Mouse (Mus musculus): ENCODE measurements around the gene Itgal. TPM values are rescaled to one million over a fixed set of nuclear protein-coding genes. Genes with fewer than 3 reads are reported as not detected.
"Not testable (repeated sequence)": the region's sequence is repeated elsewhere in the genome, so short reads cannot be mapped to it uniquely, and the experiment has no call there.

Itgal gene
- polyA plus RNA-seq, 1 experiment, result 0.49 TPM

DNA sequence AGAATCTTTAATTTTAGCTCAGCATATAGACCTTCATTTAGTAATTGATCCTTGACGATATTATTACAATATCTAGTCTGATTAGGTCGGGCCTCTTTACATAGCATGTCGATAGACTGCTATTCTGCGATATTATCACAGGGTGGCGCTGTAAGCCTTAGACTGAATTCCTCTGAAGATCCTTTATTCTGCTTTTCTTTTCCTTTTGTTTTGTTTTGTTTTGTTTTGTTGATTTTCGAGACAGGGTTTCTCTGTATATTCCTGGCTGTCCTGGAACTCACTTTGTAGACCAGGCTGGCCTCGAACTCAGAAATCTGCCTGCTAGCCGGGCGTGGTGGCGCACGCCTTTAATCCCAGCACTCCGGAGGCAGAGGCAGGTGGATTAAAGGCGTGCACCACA, 66.4 kb downstream of the Itgal start:
- TF ChIP-seq CTCF (IDR thresholded peaks at IDR 0.05; ENCODE audit: borderline replicate concordance, extremely low read depth, insufficient read depth, insufficient read length), result peak; percentile 55; the same call in 1 of the 2 replicates
- peak; percentile 83 for DNase-seq (ENCODE audit: low read depth)

DNA sequence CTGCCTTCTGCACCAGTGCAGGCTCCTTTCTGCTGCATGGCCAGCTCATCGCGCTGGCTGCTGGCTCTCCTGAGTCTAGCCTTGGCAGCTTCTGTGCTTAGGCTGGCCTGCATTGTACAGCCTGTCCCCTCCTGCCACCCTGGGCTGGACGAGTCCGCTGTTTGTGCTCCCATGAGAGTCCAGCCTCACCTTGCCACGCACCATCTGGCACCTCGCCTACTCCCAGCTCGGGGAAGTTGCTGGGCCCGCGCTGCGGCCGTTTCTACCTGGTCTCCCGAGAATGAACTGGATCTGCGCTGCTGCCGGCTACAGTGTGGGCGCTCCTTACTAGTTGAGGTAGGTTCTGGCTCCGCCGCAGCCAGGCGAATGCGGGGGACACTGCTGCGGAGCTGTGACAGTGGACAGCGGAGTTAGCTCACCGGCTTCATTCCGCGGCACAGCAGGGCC, 67.4 kb downstream of the Itgal start:
- TF ChIP-seq CTCF (IDR thresholded peaks at IDR 0.05; ENCODE audit: borderline replicate concordance, extremely low read depth, insufficient read depth, insufficient read length), result no peak
- no peak for TF ChIP-seq POLR2A (IDR thresholded peaks at IDR 0.05; ENCODE audit: borderline replicate concordance, extremely low read depth, insufficient read depth, insufficient read length, poor library complexity, severe bottlenecking)
- DNase-seq (ENCODE audit: low read depth), result peak; percentile 64

DNA sequence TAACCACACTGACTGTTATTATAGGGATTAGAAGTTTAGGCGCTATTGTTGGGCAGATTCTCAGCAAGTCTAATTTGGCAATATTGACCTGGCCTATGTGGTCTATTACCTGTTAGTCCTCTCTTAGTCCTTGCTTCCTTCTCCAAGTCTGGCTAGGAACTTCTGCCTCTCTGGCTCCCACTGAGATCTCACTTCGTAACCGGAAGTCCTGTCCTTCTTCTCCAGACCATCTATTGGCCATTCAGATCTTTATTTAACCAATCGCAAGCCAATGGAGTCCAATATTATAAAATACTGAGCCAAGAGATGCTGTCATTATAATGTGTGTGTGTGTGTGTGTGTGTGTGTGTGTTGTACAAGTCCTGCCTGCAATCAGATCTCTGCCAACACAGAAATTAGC, 68.1 kb downstream of the Itgal start:
- DNase-seq (ENCODE audit: low read depth), result peak; percentile 57
- TF ChIP-seq CTCF (IDR thresholded peaks at IDR 0.05; ENCODE audit: borderline replicate concordance, extremely low read depth, insufficient read depth, insufficient read length) (no peak), POLR2A (IDR thresholded peaks at IDR 0.05; ENCODE audit: borderline replicate concordance, extremely low read depth, insufficient read depth, insufficient read length, poor library complexity, severe bottlenecking) (no peak)

DNA sequence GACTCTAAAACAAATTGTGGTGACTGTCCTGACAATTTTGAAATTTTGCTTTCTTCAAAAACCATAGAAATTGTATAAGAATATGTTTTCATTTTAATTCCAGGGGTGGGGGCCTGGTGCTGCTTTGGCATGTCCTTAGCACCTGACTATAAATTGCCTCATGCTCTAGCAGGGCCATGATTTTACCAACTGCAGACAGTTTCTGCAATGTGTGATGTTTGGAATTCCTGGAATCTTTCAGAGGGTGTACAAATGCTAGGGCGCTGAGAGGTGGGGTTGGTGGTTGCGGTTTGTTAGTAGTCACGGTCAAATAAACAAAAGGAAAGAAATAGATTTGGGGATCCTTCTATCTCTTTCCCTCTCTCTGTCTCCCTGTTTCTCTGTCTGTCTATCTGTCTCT, 70.2 kb downstream of the Itgal start:
- no peak for DNase-seq (ENCODE audit: low read depth)
- TF ChIP-seq POLR2A (IDR thresholded peaks at IDR 0.05; ENCODE audit: borderline replicate concordance, extremely low read depth, insufficient read depth, insufficient read length, poor library complexity, severe bottlenecking), result no peak
- TF ChIP-seq CTCF (IDR thresholded peaks at IDR 0.05; ENCODE audit: borderline replicate concordance, extremely low read depth, insufficient read depth, insufficient read length), result no peak

DNA sequence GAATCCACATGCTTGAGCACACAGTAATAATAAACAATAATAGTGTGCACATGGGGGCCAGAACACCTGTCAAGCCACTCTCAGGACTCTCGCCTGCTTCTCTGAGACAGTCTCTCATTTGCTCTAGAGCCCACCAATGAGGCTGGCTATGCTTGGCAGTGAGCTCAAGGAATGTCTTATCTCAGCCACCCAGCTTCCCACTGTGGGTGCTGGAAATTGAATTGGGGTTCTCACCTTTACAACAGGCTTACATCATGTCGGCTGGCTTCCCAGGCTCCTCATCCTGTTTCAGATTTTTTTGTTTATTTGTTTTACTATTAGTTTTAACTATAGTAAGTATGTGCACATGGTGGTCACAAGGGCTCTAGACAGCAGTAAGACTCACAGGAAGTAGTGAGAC, 75.2 kb downstream of the Itgal start:
- no peak for DNase-seq (ENCODE audit: low read depth)
- TF ChIP-seq POLR2A (IDR thresholded peaks at IDR 0.05; ENCODE audit: borderline replicate concordance, extremely low read depth, insufficient read depth, insufficient read length, poor library complexity, severe bottlenecking) (no peak), CTCF (IDR thresholded peaks at IDR 0.05; ENCODE audit: borderline replicate concordance, extremely low read depth, insufficient read depth, insufficient read length) (no peak)

DNA sequence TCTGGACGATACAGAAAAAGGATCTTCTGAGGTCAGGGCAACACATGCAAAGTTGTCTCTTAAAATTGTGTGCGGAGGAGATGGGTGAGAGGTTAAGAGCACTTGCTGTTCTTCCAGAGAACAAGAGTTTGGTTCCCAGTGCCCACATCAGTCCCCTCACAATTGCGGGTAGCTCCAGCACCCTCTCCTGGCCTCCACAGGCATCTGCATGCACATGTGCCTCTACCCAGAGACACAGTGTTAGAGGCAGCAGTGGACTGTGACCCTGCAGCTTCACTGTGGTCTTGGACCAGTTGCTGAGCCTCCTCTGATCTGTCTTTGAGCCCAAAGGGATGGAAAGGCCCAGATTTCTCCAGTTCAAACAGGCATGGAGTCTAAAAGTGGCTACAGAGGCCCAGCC, 75.8 kb downstream of the Itgal start:
- DNase-seq (ENCODE audit: low read depth), result not testable (repeated sequence)

DNA sequence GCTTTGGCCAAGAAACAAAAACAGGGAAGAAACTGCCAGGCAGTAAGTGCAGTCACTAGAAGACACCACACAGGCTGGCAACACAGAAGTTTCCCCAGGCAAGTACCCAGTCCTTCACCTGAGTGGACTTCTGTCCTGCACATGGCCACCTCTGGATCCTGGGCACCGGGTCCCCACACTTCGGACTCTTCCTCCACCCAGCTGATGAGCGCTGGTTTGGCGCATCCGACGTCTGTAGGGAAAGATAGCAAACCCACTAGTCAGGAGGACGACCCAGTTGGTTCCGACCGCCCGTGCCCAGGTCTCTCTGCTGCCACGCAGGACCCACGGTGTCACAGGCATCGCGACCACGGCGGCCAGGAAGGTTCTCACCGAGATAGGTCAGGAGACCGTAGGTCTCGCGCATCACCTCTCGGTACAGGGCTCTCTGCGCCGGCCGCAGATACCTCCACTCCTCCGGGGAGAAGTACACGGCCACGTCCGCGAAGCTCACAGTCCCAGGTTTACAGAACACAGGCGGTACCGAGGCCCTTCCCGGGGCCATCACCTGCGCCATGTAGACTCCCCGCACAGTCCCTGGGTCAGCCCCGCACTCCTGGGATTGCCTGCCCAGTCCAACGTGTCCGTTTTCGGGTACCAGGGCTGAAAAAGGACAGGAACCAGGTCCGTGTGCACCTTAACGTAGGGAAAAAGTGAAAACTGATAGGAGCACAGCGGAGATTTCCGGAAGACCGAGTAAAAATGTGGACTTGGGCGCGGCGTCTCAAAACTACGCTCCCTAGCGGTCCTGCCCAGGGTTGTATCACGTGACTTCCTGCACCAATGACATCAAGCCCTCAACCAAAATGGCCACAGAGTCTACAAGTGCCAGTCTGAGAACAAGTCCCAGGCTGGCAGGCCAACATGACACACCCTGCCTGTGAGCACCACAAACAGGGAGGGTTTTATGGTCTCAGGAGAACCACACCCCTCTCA, 79.5 kb downstream of the Itgal start, which contains the start of gene Zfp747:
Gene Zfp747, minus strand, starts transcription at position 780 of the 975 bp plus-strand sequence.
- TF ChIP-seq CTCF (IDR thresholded peaks at IDR 0.05; ENCODE audit: borderline replicate concordance, extremely low read depth, insufficient read depth, insufficient read length) (peak; percentile 67), POLR2A (IDR thresholded peaks at IDR 0.05; ENCODE audit: borderline replicate concordance, extremely low read depth, insufficient read depth, insufficient read length, poor library complexity, severe bottlenecking) (peak; percentile 38; the same call in 1 of the 2 replicates)
- DNase-seq (ENCODE audit: low read depth), result peak; percentile 97

DNA sequence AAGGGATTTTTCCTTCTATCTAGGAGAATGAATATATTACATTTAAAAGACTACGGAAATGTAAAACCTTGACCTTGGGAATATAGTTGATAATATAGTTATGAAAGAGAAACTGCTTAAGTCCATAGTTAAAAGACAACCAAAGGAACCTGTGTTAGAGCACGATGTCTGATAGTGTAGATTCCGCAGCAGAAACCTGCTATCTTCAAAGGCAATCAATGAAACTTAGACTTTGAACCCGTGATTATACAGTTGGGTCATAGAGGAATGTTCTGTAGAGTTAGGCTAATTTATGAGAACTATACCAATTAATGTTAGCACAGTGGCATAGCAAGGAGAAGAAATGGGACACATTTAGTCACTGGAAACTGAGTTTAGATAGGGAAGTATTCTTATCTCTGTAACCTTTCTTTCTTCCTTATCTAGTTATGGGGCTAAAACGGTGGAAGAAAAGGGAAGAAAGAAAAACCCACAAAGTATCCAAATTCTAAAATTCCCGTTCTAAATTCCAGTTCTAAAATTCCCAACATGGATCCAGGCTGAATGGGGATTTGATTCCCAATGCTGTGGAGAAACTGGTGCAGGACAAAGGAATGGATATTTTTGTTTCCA, 82.4 kb downstream of the Itgal start:
- TF ChIP-seq CTCF (IDR thresholded peaks at IDR 0.05; ENCODE audit: borderline replicate concordance, extremely low read depth, insufficient read depth, insufficient read length) (no peak), POLR2A (IDR thresholded peaks at IDR 0.05; ENCODE audit: borderline replicate concordance, extremely low read depth, insufficient read depth, insufficient read length, poor library complexity, severe bottlenecking) (no peak)

More for the DNA sequence above, 82.4 kb downstream of the Itgal start:
- DNase-seq (ENCODE audit: low read depth), result no peak

Other genes with a start within 250 kb of the Itgal start
- gene Zg16, start 208.9 kb upstream of the Itgal start, polyA plus RNA-seq (2012; rRNA removed), result 0.21 TPM in 1 of 2 replicates, not detected in the other
- 1.5 and 2.1 TPM in 2 replicates for gene AI467606, start 204.9 kb upstream of the Itgal start, polyA plus RNA-seq (2012; rRNA removed)
- 0.75 and 0.76 TPM in 2 replicates for gene Qprt, start 174.0 kb upstream of the Itgal start, polyA plus RNA-seq (2012; rRNA removed)
- 0.09 and 0.10 TPM in 2 replicates for gene Spn, start 158.4 kb upstream of the Itgal start, polyA plus RNA-seq (2012; rRNA removed)
- 108 and 117 TPM in 2 replicates for gene Cd2bp2, start 100.2 kb upstream of the Itgal start, polyA plus RNA-seq (2012; rRNA removed)
- 54.2 and 66.1 TPM in 2 replicates for gene Tbc1d10b, start 87.8 kb upstream of the Itgal start, polyA plus RNA-seq (2012; rRNA removed)
- 5.8 and 8.9 TPM in 2 replicates for gene Mylpf, start 87.4 kb upstream of the Itgal start, polyA plus RNA-seq (2012; rRNA removed)
- 38.5 and 38.9 TPM in 2 replicates for gene Zfp553, start 63.2 kb upstream of the Itgal start, polyA plus RNA-seq (2012; rRNA removed)
- gene Sept1, start 63.1 kb upstream of the Itgal start, polyA plus RNA-seq (2012; rRNA removed), result 19.4 and 22.6 TPM in 2 replicates
- 88.1 and 118 TPM in 2 replicates for gene Zfp771, start 52.0 kb upstream of the Itgal start, polyA plus RNA-seq (2012; rRNA removed)
- gene Dctpp1, start 35.6 kb upstream of the Itgal start, polyA plus RNA-seq (2012; rRNA removed), result 82.3 and 131 TPM in 2 replicates
- 21.5 and 28.6 TPM in 2 replicates for gene Sephs2, start 22.2 kb upstream of the Itgal start, polyA plus RNA-seq (2012; rRNA removed)
- 44.6 and 50.5 TPM in 2 replicates for gene Zfp768, start 49.3 kb downstream of the Itgal start, polyA plus RNA-seq (2012; rRNA removed)
- 7.6 and 7.8 TPM in 2 replicates for gene Zfp747, start 79.8 kb downstream of the Itgal start, polyA plus RNA-seq (2012; rRNA removed)
- 4.5 and 4.9 TPM in 2 replicates for gene 9130019O22Rik, start 90.9 kb downstream of the Itgal start, polyA plus RNA-seq (2012; rRNA removed)
- gene E430018J23Rik, start 97.4 kb downstream of the Itgal start, polyA plus RNA-seq (2012; rRNA removed), result 8.9 and 11.0 TPM in 2 replicates
- gene Zfp764, start 110.6 kb downstream of the Itgal start, polyA plus RNA-seq (2012; rRNA removed), result 4.4 and 5.5 TPM in 2 replicates
- gene Zfp688, start 125.8 kb downstream of the Itgal start, polyA plus RNA-seq (2012; rRNA removed), result 21.0 and 28.2 TPM in 2 replicates
- gene Zfp689, start 152.9 kb downstream of the Itgal start, polyA plus RNA-seq (2012; rRNA removed), result 14.0 and 14.5 TPM in 2 replicates
- gene Prr14, start 163.4 kb downstream of the Itgal start, polyA plus RNA-seq (2012; rRNA removed), result 73.5 and 104 TPM in 2 replicates
- gene Fbrs, start 182.9 kb downstream of the Itgal start, polyA plus RNA-seq (2012; rRNA removed), result 20.6 and 47.0 TPM in 2 replicates
- 18.6 and 44.1 TPM in 2 replicates for gene Srcap, start 215.7 kb downstream of the Itgal start, polyA plus RNA-seq (2012; rRNA removed)
- gene Gm42715, start 223.3 kb downstream of the Itgal start, polyA plus RNA-seq (2012; rRNA removed), result 15.5 and 19.2 TPM in 2 replicates